Mouse (Mus musculus) CH12.LX (cell line): ENCODE measurements around the gene Pgf.

ENCODE experiments used
- CTCF ChIP-seq, 2 experiments: IDR thresholded peaks in 1 of 2; conservative IDR thresholded peaks in 1 of 2; 2 replicates each; pipeline ENCODE4 v1.5.1; 2011 to 2012; ENCODE audit warnings: low read depth in 2 of 2, low read length in 2 of 2, improper control_type of control experiment in 1 of 2, inconsistent platforms in 1 of 2, mild to moderate bottlenecking in 1 of 2, moderate library complexity in 1 of 2
- RAD21 ChIP-seq: IDR thresholded peaks from 2 replicates; pipeline ENCODE4 v1.6.1; 2011; ENCODE audit warnings: low read depth, mild to moderate bottlenecking, low read length, improper control_type of control experiment, moderate library complexity

DNA sequence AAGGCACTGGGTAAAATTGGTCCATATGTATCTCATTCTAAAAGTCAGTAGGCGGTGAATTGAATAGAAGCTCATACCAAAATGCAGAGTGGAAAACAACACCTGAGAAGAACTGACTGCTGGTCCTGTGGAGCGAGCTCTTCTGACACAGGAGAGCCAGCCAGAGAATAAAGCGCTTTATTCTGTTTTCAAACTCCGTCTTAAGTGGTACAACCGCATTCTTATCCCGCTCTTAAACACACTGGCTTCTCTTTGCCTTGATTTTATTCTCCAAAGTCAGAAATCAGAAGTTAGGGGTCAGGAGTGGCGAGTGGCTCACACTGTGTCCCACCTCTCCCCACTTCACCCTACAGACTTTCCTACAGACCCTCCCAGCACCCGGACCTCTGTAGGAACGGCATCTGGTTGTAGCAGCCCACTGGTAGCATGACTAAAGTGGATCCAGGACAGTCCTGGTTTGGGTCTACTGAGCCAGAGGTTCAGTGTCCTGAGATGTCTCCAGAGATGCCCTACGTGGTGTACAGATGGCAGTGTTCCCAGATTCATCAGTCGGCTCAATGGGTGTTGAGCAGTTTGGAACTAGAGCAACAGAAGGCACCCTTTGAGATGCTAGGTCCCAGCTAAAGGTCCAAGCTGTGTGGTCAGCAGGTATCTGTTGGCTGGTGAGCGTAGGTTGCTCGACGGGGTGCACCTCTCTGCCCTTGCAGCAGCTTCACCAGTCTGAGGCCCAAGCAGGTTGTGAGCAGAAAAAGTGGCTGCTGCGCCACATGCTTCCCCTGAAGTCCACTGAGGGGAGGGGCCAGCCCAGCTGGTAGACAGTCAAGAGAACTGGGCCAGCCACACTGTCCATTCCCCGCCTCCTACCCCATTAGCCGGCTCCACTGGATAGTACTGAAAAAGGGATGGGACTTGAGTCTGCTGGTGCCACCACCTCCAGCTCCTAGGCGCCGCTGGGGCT is 41.8 kb downstream of the Pgf start:
- TF ChIP-seq RAD21 (no peak), CTCF (conservative IDR thresholded peaks at IDR 0.05 in 1 of 2, IDR thresholded peaks at IDR 0.05 in 1 of 2; ENCODE audit: low read depth in 2 of 2, low read length in 2 of 2) (no peak)
